Mouse (Mus musculus): ENCODE data around the gene Vmn1r197.

GRCm38 (mm10) chr13:22289620-22290019 is 34.8 kb upstream of the Vmn1r197 start, which contains the start of gene Vmn1r196:
- no peak for TF ChIP-seq CTCF (conservative IDR thresholded peaks at IDR 0.05; ENCODE audit: low read length)
- TF ChIP-seq POU5F1 (IDR thresholded peaks at IDR 0.05; ENCODE audit: borderline replicate concordance, low read length) = no peak
